Mouse (Mus musculus): Measurements from ENCODE around the gene Plcb2. TPM values are rescaled to one million over a fixed set of nuclear protein-coding genes. Genes with fewer than 3 reads are reported as not detected.
A peak's percentile ranks its signal among the peaks of the same experiment; 100 is the strongest.

Gene Plcb2
- polyA plus RNA-seq, 1 experiment from 2014 or later: 1.5 TPM

- no peak for ATAC-seq (ENCODE audit: insufficient read depth)
- no peak for TF ChIP-seq CTCF (IDR thresholded peaks at IDR 0.05; ENCODE audit: low read depth)
- Histone ChIP-seq H3K4me3 (ENCODE audit: low read depth, low read length) (peak within 1 kb of the TSS; percentile 41), H3K4me2 (peak within 1 kb of the TSS; percentile 72), H3K9me3 (ENCODE audit: low read depth, low read length) (no peaks in the 10 kb centered on the region), H3K9ac (peak within 1 kb of the TSS; percentile 16; the same call in 1 of the 2 replicates), H3K27ac (ENCODE audit: low read depth) (no peak within 1 kb of the TSS), H3K36me3 (ENCODE audit: insufficient read depth) (no peaks in the 10 kb centered on the region), H3K27me3 (ENCODE audit: insufficient read depth, low read length) (peaks cover 92% of the 10 kb centered on the region), H3K4me1 (ENCODE audit: insufficient read depth) (peaks cover 7% of the 10 kb centered on the region; the same call in 1 of the 2 replicates)
- peak; percentile 20 for DNase-seq
- WGBS: 1% methylated on average over 50 of the region's 50 CpGs
Observed at GRCm38 (mm10) chr2:118703913-118704730, 24.1 kb downstream of the Plcb2 start, which contains the start of gene Ankrd63. Gene Ankrd63 (minus strand): TSS chr2:118703963.

DNA sequence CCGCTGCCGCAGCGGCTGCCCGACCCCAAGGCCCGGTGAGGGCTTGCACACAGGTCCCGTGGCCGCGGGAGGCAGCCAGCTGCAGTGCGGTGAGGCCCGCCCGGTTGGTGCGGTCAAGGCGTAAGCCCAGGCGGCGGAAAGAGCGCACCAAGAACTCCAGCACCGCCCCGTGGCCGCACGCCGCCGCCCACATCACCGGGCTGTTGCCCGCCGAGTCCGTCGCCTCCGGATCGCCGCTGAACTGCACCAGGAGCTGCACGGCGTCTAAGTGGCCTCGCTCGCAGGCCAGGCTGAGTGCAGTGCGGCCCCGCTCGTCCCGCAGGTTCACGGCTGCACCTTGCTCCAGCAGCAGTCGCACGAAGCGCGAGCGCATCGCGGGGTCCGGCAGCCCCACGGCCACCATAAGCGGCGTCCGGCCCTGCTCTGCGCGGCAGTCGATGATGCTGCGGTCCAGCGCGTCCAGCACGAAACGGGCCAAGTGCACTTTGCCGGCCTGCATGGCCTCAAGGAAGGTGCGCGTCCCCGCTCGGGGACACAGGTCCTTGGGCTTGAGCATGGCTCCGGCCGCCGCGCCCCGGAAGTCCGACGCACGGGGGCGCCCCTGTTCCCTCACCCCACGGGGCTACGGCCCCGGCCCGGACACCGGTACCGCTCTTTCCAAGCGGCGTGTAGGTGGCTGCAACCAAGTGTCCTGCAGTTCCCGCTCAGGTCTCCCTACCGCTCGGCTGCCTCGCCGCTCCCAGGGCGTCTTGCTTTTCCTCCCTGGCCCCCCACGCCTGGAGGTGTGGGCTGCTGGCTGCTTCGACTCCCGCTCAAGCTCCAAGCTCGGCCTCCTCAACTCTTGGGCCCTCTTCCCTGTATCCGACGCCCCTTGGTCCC lies 25.1 kb downstream of the Plcb2 start:
- Histone ChIP-seq H3K4me2 (peak overlapping the region; percentile 72), H3K9ac (peak overlapping the region; percentile 16), H3K9me3 (ENCODE audit: low read depth, low read length) (no peaks in the 10 kb centered on the region), H3K4me1 (ENCODE audit: insufficient read depth) (peaks cover 7% of the 10 kb centered on the region; the same call in 1 of the 2 replicates), H3K4me3 (ENCODE audit: low read depth, low read length) (peak overlapping the region; percentile 41), H3K27me3 (ENCODE audit: insufficient read depth, low read length) (peaks cover 89% of the 10 kb centered on the region), H3K27ac (ENCODE audit: low read depth) (no peak overlapping the region), H3K36me3 (ENCODE audit: insufficient read depth) (no peaks in the 10 kb centered on the region)
- peak; percentile 30; the same call in 1 of the 2 replicates for ATAC-seq (ENCODE audit: insufficient read depth)
- 0 out of 2 replicates have a peak, but pooled peaks have one; percentile 11 for TF ChIP-seq CTCF (IDR thresholded peaks at IDR 0.05; ENCODE audit: low read depth)
- DNase-seq: peak; percentile 56
- under 1% methylated on average over 93 of the region's 93 CpGs for WGBS

DNA sequence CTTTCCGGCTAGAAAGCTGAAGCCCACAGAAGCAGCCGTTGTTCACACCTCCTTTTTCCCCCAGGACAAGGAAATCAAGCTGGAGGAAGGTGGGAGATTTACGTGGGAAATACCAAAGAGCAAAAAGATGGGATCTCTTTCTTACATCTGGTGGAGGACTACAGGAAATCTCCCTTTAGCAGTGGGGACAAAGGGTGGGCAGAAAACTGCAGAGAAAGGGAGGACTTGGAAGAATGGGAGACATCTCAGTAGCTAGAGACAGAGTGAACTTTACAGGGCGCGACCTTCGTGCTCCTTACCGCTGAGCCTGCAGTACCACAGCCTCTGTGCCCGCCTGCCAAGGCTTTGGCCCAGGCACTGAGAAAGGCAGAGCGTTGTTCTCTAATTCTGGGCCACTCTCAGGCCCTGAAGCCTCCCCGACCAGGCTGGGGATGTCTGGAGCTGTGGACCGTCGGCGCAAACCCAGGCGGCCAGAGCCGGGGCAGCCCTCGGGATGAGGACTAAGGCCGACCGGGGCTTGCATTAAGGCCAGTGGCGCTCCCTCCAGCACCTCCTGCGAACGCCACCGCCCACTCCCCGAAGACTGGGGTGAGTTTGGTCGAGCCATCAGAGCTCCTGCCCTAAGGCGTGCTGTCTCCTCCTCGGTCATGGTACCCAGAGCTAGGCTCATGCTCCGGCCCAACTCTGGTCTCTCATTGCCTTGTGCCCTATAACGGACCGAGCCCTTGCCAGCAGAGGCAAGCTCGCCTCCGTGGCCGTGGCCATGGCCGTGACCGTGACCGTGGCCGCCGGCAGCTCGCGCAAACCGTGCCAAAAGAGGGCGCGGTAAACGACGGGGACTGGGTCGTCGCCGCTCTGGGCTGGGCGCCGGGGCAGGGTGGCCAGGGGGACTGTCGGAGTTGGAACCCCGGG lies 26.0 kb downstream of the Plcb2 start:
- Histone ChIP-seq H3K36me3 (ENCODE audit: insufficient read depth) (no peaks in the 10 kb centered on the region), H3K4me2 (peak overlapping the region; percentile 72), H3K27me3 (ENCODE audit: insufficient read depth, low read length) (peaks cover 83% of the 10 kb centered on the region), H3K27ac (ENCODE audit: low read depth) (no peak overlapping the region), H3K9ac (no peak overlapping the region; the same call in 1 of the 2 replicates), H3K4me1 (ENCODE audit: insufficient read depth) (peaks cover 7% of the 10 kb centered on the region; the same call in 1 of the 2 replicates), H3K9me3 (ENCODE audit: low read depth, low read length) (no peaks in the 10 kb centered on the region), H3K4me3 (ENCODE audit: low read depth, low read length) (peak overlapping the region; percentile 41)
- DNase-seq: peak; percentile 21
- TF ChIP-seq CTCF (IDR thresholded peaks at IDR 0.05; ENCODE audit: low read depth): no peak
- 4% methylated on average over 51 of the region's 51 CpGs for WGBS
- 0 out of 2 replicates have a peak, but pooled peaks have one; percentile 1 for ATAC-seq (ENCODE audit: insufficient read depth)

DNA sequence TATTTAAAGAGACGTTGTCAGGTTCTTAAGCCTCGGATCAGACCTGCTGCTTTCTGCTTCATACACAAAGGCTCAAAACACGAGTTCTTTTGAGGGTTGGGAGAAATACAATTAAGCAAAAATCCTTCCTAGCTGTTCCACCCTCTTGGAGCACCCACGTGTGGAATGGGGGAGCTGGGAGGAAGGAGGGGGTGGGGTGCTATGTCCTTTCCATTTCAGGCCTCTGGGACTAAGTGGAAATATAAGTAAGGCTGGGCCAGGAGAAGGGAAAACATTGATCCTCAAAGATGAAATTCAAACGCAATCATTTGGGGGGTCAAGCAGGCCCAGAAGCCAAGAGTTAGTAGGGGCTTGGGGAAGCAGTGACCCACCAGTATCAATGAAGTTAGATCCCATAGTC lies 27.1 kb downstream of the Plcb2 start:
- DNase-seq: no peak
- 7% methylated on average over 5 of the region's 5 CpGs for WGBS

DNA sequence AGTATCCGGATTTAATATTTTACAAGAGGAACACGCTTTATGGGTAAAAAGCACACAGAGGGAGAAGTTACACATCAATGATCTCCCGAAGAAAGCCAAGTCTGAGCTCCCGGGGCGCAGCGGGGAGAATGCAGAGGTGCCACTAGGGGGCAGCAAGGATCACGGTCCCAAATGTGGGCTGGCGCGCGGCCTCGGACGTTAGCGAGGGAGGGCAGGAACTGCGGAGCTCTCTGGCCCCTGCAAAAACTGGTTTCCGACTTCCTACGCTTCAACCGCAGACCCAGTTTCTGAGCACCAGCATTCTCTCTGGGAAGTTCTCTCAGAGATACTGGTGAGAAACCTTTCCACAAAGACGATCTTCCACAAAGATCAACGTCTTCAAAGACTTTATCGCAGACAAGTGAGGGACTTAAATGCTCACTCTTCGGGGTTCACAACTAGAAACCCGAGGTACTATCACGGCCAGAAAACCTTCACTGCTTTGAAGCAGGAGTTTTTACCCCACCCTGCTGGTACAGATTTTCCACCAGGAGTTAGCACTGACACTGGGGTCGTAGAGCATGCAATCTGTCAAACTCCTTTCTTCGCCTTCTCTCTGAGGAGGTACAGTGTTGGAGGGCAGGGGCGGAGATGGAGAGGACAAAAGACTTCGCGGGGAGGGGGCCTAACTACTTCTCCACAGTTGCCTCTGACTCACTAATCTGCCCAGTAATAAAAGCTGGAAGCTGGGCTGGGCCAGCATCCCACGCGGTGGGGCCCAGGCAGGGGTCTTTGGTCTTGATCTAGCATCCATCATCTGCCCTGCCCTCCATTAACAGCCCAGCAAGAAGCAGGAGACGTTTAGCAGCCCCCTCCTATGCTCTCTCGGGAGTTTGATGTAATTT lies 27.8 kb downstream of the Plcb2 start:
- Histone ChIP-seq H3K36me3 (ENCODE audit: insufficient read depth) (no peaks in the 10 kb centered on the region), H3K4me3 (ENCODE audit: low read depth, low read length) (peak overlapping the region; percentile 20; the same call in 1 of the 2 replicates), H3K27ac (ENCODE audit: low read depth) (no peak overlapping the region), H3K9ac (0 out of 2 replicates have a peak overlapping the region, but pooled peaks have one; percentile 17), H3K9me3 (ENCODE audit: low read depth, low read length) (no peaks in the 10 kb centered on the region), H3K27me3 (ENCODE audit: insufficient read depth, low read length) (peaks cover 78% of the 10 kb centered on the region), H3K4me1 (ENCODE audit: insufficient read depth) (peaks cover 13% of the 10 kb centered on the region; the same call in 1 of the 2 replicates), H3K4me2 (peak overlapping the region; percentile 51)
- ATAC-seq (ENCODE audit: insufficient read depth): peak; percentile 46; the same call in 1 of the 2 replicates
- DNase-seq: peak; percentile 95
- peak; percentile 94 for TF ChIP-seq CTCF (IDR thresholded peaks at IDR 0.05; ENCODE audit: low read depth)
- 3% methylated on average over 32 of the region's 32 CpGs for WGBS

More for the DNA sequence above, 27.1 kb downstream of the Plcb2 start:
- no peak overlapping the region for H3K4me3 ChIP-seq (ENCODE audit: low read depth, low read length)
- H3K4me1 ChIP-seq (ENCODE audit: insufficient read depth): peaks cover 13% of the 10 kb centered on the region; the same call in 1 of the 2 replicates
- H3K36me3 ChIP-seq (ENCODE audit: insufficient read depth): no peaks in the 10 kb centered on the region
- H3K27ac ChIP-seq (ENCODE audit: low read depth): no peak overlapping the region
- no peak overlapping the region for H3K4me2 ChIP-seq
- no peak for ATAC-seq (ENCODE audit: insufficient read depth)
- peaks cover 81% of the 10 kb centered on the region for H3K27me3 ChIP-seq (ENCODE audit: insufficient read depth, low read length)
- H3K9ac ChIP-seq: no peak overlapping the region
- no peaks in the 10 kb centered on the region for H3K9me3 ChIP-seq (ENCODE audit: low read depth, low read length)
- no peak for TF ChIP-seq CTCF (IDR thresholded peaks at IDR 0.05; ENCODE audit: low read depth)
